Mouse (Mus musculus): ENCODE data around the gene Dntt. TPM values are rescaled to one million over a fixed set of nuclear protein-coding genes. Genes with fewer than 3 reads are reported as not detected.
A peak's percentile ranks its signal among the peaks of the same experiment; 100 is the strongest.

Dntt gene
- total RNA-seq, 2 experiments from 2014 or later: 0.16 TPM; not detected in 1

- DNase-seq (ENCODE audit: low spot score in 2 of 2): peak in 1 of 2 experiments; percentile 9
- intact Hi-C loops (cut with DNase I): no loop called here
Measured at GRCm38 (mm10) chr19:41047437-41048186, 18.5 kb downstream of the Dntt start.

GRCm38 (mm10) chr19:41048187-41048559 is 19.1 kb downstream of the Dntt start:
- intact Hi-C loops (cut with DNase I): no loop called here
- no peak for DNase-seq (ENCODE audit: low spot score in 2 of 2)

GRCm38 (mm10) chr19:41051714-41052113 is 22.6 kb downstream of the Dntt start:
- intact Hi-C loops (cut with DNase I): no loop called here
- no peak for DNase-seq (ENCODE audit: low spot score in 2 of 2)

- intact Hi-C loops (cut with DNase I): no loop called here
- DNase-seq (ENCODE audit: low spot score in 2 of 2): no peak
Measured at GRCm38 (mm10) chr19:41052247-41052646, 23.2 kb downstream of the Dntt start.

GRCm38 (mm10) chr19:41053530-41053929 is 24.5 kb downstream of the Dntt start:
- no peak for DNase-seq (ENCODE audit: low spot score in 2 of 2)
- intact Hi-C loops (cut with DNase I): no loop called here

- peak in 1 of 2 experiments; percentile 8 for DNase-seq (ENCODE audit: low spot score in 2 of 2)
- intact Hi-C loops (cut with DNase I): no loop called here
Measured at GRCm38 (mm10) chr19:41054702-41055101, 25.6 kb downstream of the Dntt start.

- intact Hi-C loops (cut with DNase I): no loop called here
- DNase-seq (ENCODE audit: low spot score in 2 of 2): peak; percentile 90 to 93
Measured at GRCm38 (mm10) chr19:41071500-41071899, 42.4 kb downstream of the Dntt start.

- intact Hi-C loops (cut with DNase I): no loop called here
- DNase-seq (ENCODE audit: low spot score in 2 of 2): no peak
Measured at GRCm38 (mm10) chr19:41073746-41074455, 44.8 kb downstream of the Dntt start.

GRCm38 (mm10) chr19:41076906-41077305 is 47.8 kb downstream of the Dntt start, which contains the start of gene Opalin:
Opalin (minus strand) TSS chr19:41077113.
- intact Hi-C loops (cut with DNase I): no loop called here
- no peak for DNase-seq (ENCODE audit: low spot score in 2 of 2)

- intact Hi-C loops (cut with DNase I): loop anchor here (10.0 kb wide), 1 partner anchor 543 kb away; no protein-coding TSS in a partner anchor
- DNase-seq (ENCODE audit: low spot score in 2 of 2): no peak
Measured at GRCm38 (mm10) chr19:41081589-41081988, 52.5 kb downstream of the Dntt start.

- DNase-seq (ENCODE audit: low spot score in 2 of 2): no peak
- intact Hi-C loops (cut with DNase I): loop anchor here (10.0 kb wide), 1 partner anchor 541 kb away; no protein-coding TSS in a partner anchor
Measured at GRCm38 (mm10) chr19:41083646-41084045, 54.6 kb downstream of the Dntt start.

- no peak for DNase-seq (ENCODE audit: low spot score in 2 of 2)
- intact Hi-C loops (cut with DNase I): loop anchor here (5.0 to 10.0 kb wide), 5 partner anchors 116 to 676 kb away; no protein-coding TSS in a partner anchor
Measured at GRCm38 (mm10) chr19:41086289-41086688, 57.2 kb downstream of the Dntt start.

GRCm38 (mm10) chr19:41086700-41087099 is 57.6 kb downstream of the Dntt start:
- peak; percentile 83 to 91 for DNase-seq (ENCODE audit: low spot score in 2 of 2)
- intact Hi-C loops (cut with DNase I): loop anchor here (5.0 to 10.0 kb wide), 5 partner anchors 116 to 676 kb away; no protein-coding TSS in a partner anchor

GRCm38 (mm10) chr19:41087901-41088300 is 58.8 kb downstream of the Dntt start:
- intact Hi-C loops (cut with DNase I): loop anchor here (5.0 to 10.0 kb wide), 5 partner anchors 114 to 674 kb away; no protein-coding TSS in a partner anchor
- no peak for DNase-seq (ENCODE audit: low spot score in 2 of 2)

- no peak for DNase-seq (ENCODE audit: low spot score in 2 of 2)
- intact Hi-C loops (cut with DNase I): loop anchor here (5.0 to 10.0 kb wide), 5 partner anchors 114 to 674 kb away; no protein-coding TSS in a partner anchor
Measured at GRCm38 (mm10) chr19:41088491-41088890, 59.4 kb downstream of the Dntt start.

GRCm38 (mm10) chr19:41089833-41090232 is 60.8 kb downstream of the Dntt start:
- intact Hi-C loops (cut with DNase I): loop anchor here (5.0 to 10.0 kb wide), 5 partner anchors 112 to 672 kb away; no protein-coding TSS in a partner anchor
- DNase-seq (ENCODE audit: low spot score in 2 of 2): peak; percentile 70 to 72

- intact Hi-C loops (cut with DNase I): no loop called here
- DNase-seq (ENCODE audit: low spot score in 2 of 2): no peak
Measured at GRCm38 (mm10) chr19:41091901-41092300, 62.8 kb downstream of the Dntt start.

- intact Hi-C loops (cut with DNase I): no loop called here
Measured at GRCm38 (mm10) chr19:41097038-41097437, 68.0 kb downstream of the Dntt start.

GRCm38 (mm10) chr19:41100863-41101262 is 71.8 kb downstream of the Dntt start:
- DNase-seq (ENCODE audit: low spot score in 2 of 2): no peak
- intact Hi-C loops (cut with DNase I): no loop called here

More at GRCm38 (mm10) chr19:41097038-41097437, 68.0 kb downstream of the Dntt start:
- no peak for DNase-seq (ENCODE audit: low spot score in 2 of 2)

GRCm38 (mm10) chr19:41101390-41101789 is 72.3 kb downstream of the Dntt start:
- peak; percentile 51 to 68 for DNase-seq (ENCODE audit: low spot score in 2 of 2)
- intact Hi-C loops (cut with DNase I): no loop called here

Measured in left cerebral cortex, postnatal 25 days (tissue).